Comparison of ENCODE assay signal across 21 mouse cellular contexts in genomic region chr4:64640056-64640455, GRCm38 (mm10).
"Had no signal": no experiment of that assay in that cellular context is flagged by ENCODE, and none has a peak within 500 bp of the region (broad histone marks: within the 10 kb centered on the region; RNA-seq: fewer than 3 reads in every experiment).

No protein-coding gene starts in this region.

- H3K4me2 ChIP-seq: liver, embryonic 15.5 days; lung, embryonic 15.5 days; midbrain, embryonic 13.5 days; neural tube, embryonic 13.5 days; stomach, embryonic 15.5 days had no signal

- H3K4me3 ChIP-seq: left cerebral cortex, adult 2 months; liver, embryonic 15.5 days; lung, embryonic 15.5 days; megakaryocyte, embryonic 14.5 days; midbrain, embryonic 10.5 days; midbrain, embryonic 13.5 days; myocyte; neural tube, embryonic 13.5 days; stomach, embryonic 15.5 days had no signal

- H3K27me3 ChIP-seq: liver, embryonic 15.5 days; lung, embryonic 15.5 days; megakaryocyte, embryonic 14.5 days; midbrain, embryonic 13.5 days; neural tube, embryonic 13.5 days; stomach, embryonic 15.5 days had no signal

- H3K9me3 ChIP-seq: liver, embryonic 15.5 days; lung, embryonic 15.5 days; megakaryocyte, embryonic 14.5 days; midbrain, embryonic 10.5 days; midbrain, embryonic 13.5 days; neural tube, embryonic 13.5 days; stomach, embryonic 15.5 days had no signal

- H3K9ac ChIP-seq: liver, embryonic 15.5 days; lung, embryonic 15.5 days; midbrain, embryonic 13.5 days; neural tube, embryonic 13.5 days; stomach, embryonic 15.5 days had no signal

- H3K27ac ChIP-seq: left cerebral cortex, adult 2 months; liver, embryonic 15.5 days; lung, embryonic 15.5 days; midbrain, embryonic 10.5 days; midbrain, embryonic 13.5 days; neural tube, embryonic 13.5 days; stomach, embryonic 15.5 days had no signal

- DNase-seq: kidney, adult 2 months; kidney, postnatal 14 days; kidney, postnatal 4 days; layer of hippocampus, postnatal 36 days; lung, adult 18-20 months; lung, postnatal 10 days; lung, postnatal 36 days; retina, postnatal 1 day; right cerebral cortex, postnatal 25 days; spleen, adult 18-20 months; thymus, postnatal 36 days had no signal

- ATAC-seq: midbrain, embryonic 13.5 days; midbrain, embryonic 16.5 days had no signal

- H3K36me3 ChIP-seq: liver, embryonic 15.5 days; lung, embryonic 15.5 days; midbrain, embryonic 10.5 days; midbrain, embryonic 13.5 days; neural tube, embryonic 13.5 days; stomach, embryonic 15.5 days had no signal

- H3K4me1 ChIP-seq: liver, embryonic 15.5 days; lung, embryonic 15.5 days; megakaryocyte, embryonic 14.5 days; midbrain, embryonic 10.5 days; midbrain, embryonic 13.5 days; neural tube, embryonic 13.5 days; stomach, embryonic 15.5 days had no signal
